Mouse (Mus musculus) CH12.LX (cell line): ENCODE results near the gene Rtn4rl1. TPM values are rescaled to one million over a fixed set of nuclear protein-coding genes. Genes with fewer than 3 reads are reported as not detected.

Source experiments
- DNase-seq: peaks from one replicate; pipeline ENCODE4 v3.0.0-alpha.2; 2013; ENCODE audit errors: extremely low read depth
- H3K27ac ChIP-seq: 2 replicates; pipeline ENCODE4 v1.5.1; 2012; ENCODE audit warnings: low read depth, mild to moderate bottlenecking, control low read depth, moderate library complexity; ENCODE audit not compliant: insufficient read depth
- H3K27me3 ChIP-seq: replicated peaks from 2 replicates; pipeline ENCODE3; 2012; ENCODE audit warnings: inconsistent platforms
- H3K36me3 ChIP-seq, 2 experiments: replicated peaks in 1 of 2; 2 replicates each; pipeline versions ENCODE3 to v1.6.1; 2012; ENCODE audit warnings: inconsistent platforms in 1 of 2, low read length in 1 of 2, mild to moderate bottlenecking in 1 of 2, mixed read lengths in 1 of 2, moderate library complexity in 1 of 2; ENCODE audit not compliant: control insufficient read depth in 1 of 2, insufficient read depth in 1 of 2
- H3K4me1 ChIP-seq, 2 experiments: 2 replicates each; pipeline ENCODE4 v1.6.1; 2012; ENCODE audit warnings: inconsistent platforms in 1 of 2, moderate library complexity in 1 of 2; ENCODE audit not compliant: insufficient read depth in 2 of 2, control insufficient read depth in 1 of 2
- H3K4me2 ChIP-seq: 2 replicates; pipeline ENCODE4 v1.6.1; 2012; ENCODE audit warnings: low read depth, mild to moderate bottlenecking, control low read depth; ENCODE audit not compliant: poor library complexity, insufficient read depth, severe bottlenecking
- H3K4me3 ChIP-seq, 3 experiments: fragments of 150-350 bp in 1 of 3; sonication (generic) in 1 of 3; replicated peaks in 1 of 3; 2 replicates each; pipeline versions ENCODE3 to v1.5.1; 2011 to 2012; ENCODE audit warnings: low read depth in 2 of 3, low read length in 2 of 3, mild to moderate bottlenecking in 2 of 3, moderate library complexity in 2 of 3, control low read depth in 1 of 3, improper control_type of control experiment in 1 of 3, inconsistent platforms in 1 of 3, mixed read lengths in 1 of 3; ENCODE audit not compliant: poor library complexity in 1 of 3
- H3K79me2 ChIP-seq: replicated peaks from 2 replicates; pipeline ENCODE4 v1.6.1; 2012; ENCODE audit warnings: mild to moderate bottlenecking, moderate library complexity; ENCODE audit not compliant: control insufficient read depth, poor library complexity, insufficient read depth, severe bottlenecking; ENCODE audit errors: extremely low read depth
- H3K9ac ChIP-seq: 2 replicates; pipeline ENCODE4 v1.6.1; 2012; ENCODE audit warnings: low read depth, mild to moderate bottlenecking, control low read depth, moderate library complexity; ENCODE audit not compliant: insufficient read depth
- H3K9me3 ChIP-seq: replicated peaks from 2 replicates; pipeline ENCODE3; 2012; ENCODE audit warnings: low read length, inconsistent platforms, mixed read lengths
- BHLHE40 ChIP-seq: IDR thresholded peaks from 2 replicates; pipeline ENCODE4 v1.6.1; 2011; ENCODE audit warnings: mild to moderate bottlenecking, low read depth, low read length, improper control_type of control experiment
- CHD1 ChIP-seq: IDR thresholded peaks from 2 replicates; pipeline ENCODE4 v1.6.1; 2012; ENCODE audit warnings: low read depth, low read length, improper control_type of control experiment, inconsistent platforms
- CHD2 ChIP-seq: IDR thresholded peaks from 2 replicates; pipeline ENCODE4 v1.6.1; 2011; ENCODE audit warnings: low read length, improper control_type of control experiment
- GABPA ChIP-seq: IDR thresholded peaks from 2 replicates; pipeline ENCODE4 v1.6.1; 2012; ENCODE audit warnings: low read depth, low read length, improper control_type of control experiment, inconsistent platforms; ENCODE audit not compliant: insufficient replicate concordance
- HCFC1 ChIP-seq: IDR thresholded peaks from 2 replicates; pipeline ENCODE4 v1.6.1; 2012; ENCODE audit warnings: low read depth, mild to moderate bottlenecking, inconsistent platforms, low read length, improper control_type of control experiment
- MAFK ChIP-seq: IDR thresholded peaks from 2 replicates; pipeline ENCODE4 v1.6.1; 2011; ENCODE audit warnings: low read length, improper control_type of control experiment; ENCODE audit not compliant: insufficient replicate concordance
- MAX ChIP-seq: IDR thresholded peaks from 2 replicates; pipeline ENCODE4 v1.6.1; 2011; ENCODE audit warnings: low read length, improper control_type of control experiment
- MAZ ChIP-seq: IDR thresholded peaks from 2 replicates; pipeline ENCODE4 v1.6.1; 2012; ENCODE audit warnings: low read depth, mild to moderate bottlenecking, inconsistent platforms, low read length, improper control_type of control experiment, moderate library complexity
- MEF2A ChIP-seq: IDR thresholded peaks from 2 replicates; pipeline ENCODE4 v1.6.1; 2014; ENCODE audit warnings: low read depth, mild to moderate bottlenecking, inconsistent platforms, low read length, improper control_type of control experiment, borderline replicate concordance
- NRF1 ChIP-seq: IDR thresholded peaks from 2 replicates; pipeline ENCODE4 v1.6.1; 2014; ENCODE audit warnings: low read depth, mild to moderate bottlenecking, inconsistent platforms, low read length, improper control_type of control experiment, moderate library complexity
- POLR2A ChIP-seq: IDR thresholded peaks from 2 replicates; pipeline ENCODE4 v1.6.1; 2011; ENCODE audit warnings: low read depth, mild to moderate bottlenecking, improper control_type of control experiment, low read length
- RAD21 ChIP-seq: IDR thresholded peaks from 2 replicates; pipeline ENCODE4 v1.6.1; 2011; ENCODE audit warnings: low read depth, mild to moderate bottlenecking, low read length, improper control_type of control experiment, moderate library complexity
- RCOR1 ChIP-seq: conservative IDR thresholded peaks from 2 replicates; pipeline ENCODE4 v1.6.1; 2012; ENCODE audit warnings: low read depth, mild to moderate bottlenecking, inconsistent platforms, low read length, improper control_type of control experiment
- TBP ChIP-seq: conservative IDR thresholded peaks from 2 replicates; pipeline ENCODE4 v1.6.1; 2011; ENCODE audit warnings: low read depth, low read length, improper control_type of control experiment
- USF1 ChIP-seq: IDR thresholded peaks from 2 replicates; pipeline ENCODE4 v1.6.1; 2014; ENCODE audit warnings: low read depth, mild to moderate bottlenecking, inconsistent platforms, low read length, improper control_type of control experiment
- USF2 ChIP-seq: conservative IDR thresholded peaks from 2 replicates; pipeline ENCODE4 v1.6.1; 2011; ENCODE audit warnings: low read depth, low read length, improper control_type of control experiment
- ZKSCAN1 ChIP-seq: IDR thresholded peaks from 2 replicates; pipeline ENCODE4 v1.6.1; 2012; ENCODE audit warnings: low read depth, inconsistent platforms, low read length, improper control_type of control experiment, borderline replicate concordance
- ZMIZ1 ChIP-seq: IDR thresholded peaks from 2 replicates; pipeline ENCODE4 v1.6.1; 2012; ENCODE audit warnings: low read depth, mild to moderate bottlenecking, inconsistent platforms, low read length, improper control_type of control experiment
- ZNF384 ChIP-seq: IDR thresholded peaks from 2 replicates; pipeline ENCODE4 v1.6.1; 2012; ENCODE audit warnings: low read depth, low read length, improper control_type of control experiment, inconsistent platforms
- dilution Hi-C: fragments of 300-500 bp; cut with MboI; formaldehyde crosslinking; loops from 2 replicates; pipeline ENCODE4 v1.14.3; 2020; ENCODE audit warnings: low sequenced_read_pairs; ENCODE audit not compliant: extremely low pct_unique_long_range_greater_than_20kb, extremely low pct_ligation_motif_present
- in situ Hi-C: fragments of 300-500 bp; cut with MboI; formaldehyde crosslinking; loops from 3 replicates; pipeline ENCODE4 v1.14.3; 2019; ENCODE audit warnings: low sequenced_read_pairs, low pct_ligation_motif_present, low pct_unique_long_range_greater_than_20kb, mixed read lengths
- polyA plus RNA-seq: library from polyadenylated mRNA; unstranded; fragments of >175 nt; gene quantifications from 2 replicates; pipeline ENCODE4 v1.2.1, GENCODE M21; 2012; ENCODE audit warnings: low read depth; ENCODE audit not compliant: insufficient read length
- total RNA-seq, 2 experiments: library from RNA; depleted of rRNA; stranded (reverse); fragments of 300-350 nt in 1 of 2; fragments of >200 nt in 1 of 2; gene quantifications; 2 replicates each; pipeline ENCODE4 v1.2.3; 2012 to 2014

The Rtn4rl1 gene
- total and polyA plus RNA-seq, 3 experiments, result 0.04 to 0.09 TPM; not detected in 1

GRCm38 (mm10) chr11:75270276-75270984, 76.8 kb downstream of the Rtn4rl1 start:
- no peak overlapping the region for H3K27ac ChIP-seq
- DNase-seq, result no peak
- dilution Hi-C loops, result no loop called here

GRCm38 (mm10) chr11:75270985-75271434, 77.4 kb downstream of the Rtn4rl1 start:
- Histone ChIP-seq H3K9me3 (no peaks in the 10 kb centered on the region), H3K27me3 (peaks cover 15% of the 10 kb centered on the region), H3K36me3 (no peaks in the 10 kb centered on the region), H3K4me2 (no peak overlapping the region), H3K79me2 (no peaks in the 10 kb centered on the region), H3K27ac (no peak overlapping the region), H3K4me1 (peaks cover 9 to 10% of the 10 kb centered on the region in 2 experiments), H3K4me3 (no peak overlapping the region), H3K9ac (no peak overlapping the region)
- no peak for DNase-seq
- no peak for TF ChIP-seq MEF2A
- in situ Hi-C loops, result no loop called here
- dilution Hi-C loops, result no loop called here

More at GRCm38 (mm10) chr11:75270276-75270984, 76.8 kb downstream of the Rtn4rl1 start:
- H3K9me3 ChIP-seq, result no peaks in the 10 kb centered on the region
- no peaks in the 10 kb centered on the region for H3K36me3 ChIP-seq
- in situ Hi-C loops, result no loop called here
- H3K4me2 ChIP-seq, result no peak overlapping the region
- H3K79me2 ChIP-seq, result no peaks in the 10 kb centered on the region
- H3K4me3 ChIP-seq, result no peak overlapping the region
- TF ChIP-seq CHD1 (no peak), POLR2A (no peak), RAD21 (no peak), MAZ (no peak), ZKSCAN1 (no peak), ZNF384 (no peak), HCFC1 (no peak), MAX (no peak), GABPA (no peak), NRF1 (no peak), TBP (no peak), BHLHE40 (no peak)
- TF ChIP-seq, all 38 proteins: peak for 0
- H3K27me3 ChIP-seq, result peaks cover 15% of the 10 kb centered on the region
- H3K9ac ChIP-seq, result no peak overlapping the region
- H3K4me1 ChIP-seq, result peaks cover 9 to 10% of the 10 kb centered on the region in 2 experiments

- H3K4me2 ChIP-seq, result no peak overlapping the region
- no peak for TF ChIP-seq RCOR1
- no peak for TF ChIP-seq MAX
- no peak for TF ChIP-seq USF1
- TF ChIP-seq MEF2A, result no peak
- TF ChIP-seq HCFC1, result no peak
- no peak for TF ChIP-seq ZMIZ1
- TF ChIP-seq USF2, result no peak
- no peak for TF ChIP-seq CHD2
- no peak for TF ChIP-seq MAFK
- TF ChIP-seq, all 38 proteins: peak for 0
- Histone ChIP-seq H3K36me3 (no peaks in the 10 kb centered on the region), H3K27me3 (peaks cover 4% of the 10 kb centered on the region), H3K9ac (no peak overlapping the region), H3K4me1 (peaks cover 8 to 10% of the 10 kb centered on the region in 2 experiments), H3K4me3 (no peak overlapping the region), H3K9me3 (no peaks in the 10 kb centered on the region), H3K27ac (no peak overlapping the region), H3K79me2 (no peaks in the 10 kb centered on the region)
- in situ Hi-C loops, result no loop called here
- dilution Hi-C loops, result no loop called here
- DNase-seq, result no peak
These were observed 79.9 kb downstream of the Rtn4rl1 start for GRCm38 (mm10) chr11:75273466-75273865.
